Mouse (Mus musculus): ENCODE results near the gene Cpxcr1. TPM values are rescaled to one million over a fixed set of nuclear protein-coding genes. Genes with fewer than 3 reads are reported as not detected.

The Cpxcr1 gene
- not detected in 2 replicates for polyA plus RNA-seq (2015; fragmentation: Nextera tagmentation; extraction: Ambion mirVana)

DNA sequence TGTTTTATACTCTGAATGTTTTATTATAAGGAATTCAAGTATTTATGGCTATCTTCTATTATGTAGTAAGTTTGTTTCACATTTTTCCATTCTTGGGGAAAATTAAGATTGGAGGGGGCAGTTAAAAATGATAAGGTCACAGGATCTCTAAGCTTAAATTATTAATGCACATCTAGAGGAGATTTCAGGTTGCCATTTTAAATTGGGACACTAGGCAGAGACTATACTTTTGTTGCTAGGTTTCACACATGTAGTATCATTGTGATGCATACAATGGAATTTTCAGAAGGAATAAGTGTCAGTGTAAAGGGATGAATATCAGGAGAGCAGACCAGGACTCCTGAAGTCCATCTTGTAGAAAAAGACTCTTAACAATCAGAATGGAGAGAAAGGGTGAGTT is at the start of gene Cpxcr1:
Gene Cpxcr1 (plus strand): TSS at position 301 of the 400 bp plus-strand sequence.

Other genes with a start within 250 kb of the Cpxcr1 start
- gene H2afb2, start 232.2 kb downstream of the Cpxcr1 start, polyA plus RNA-seq (2015; fragmentation: Nextera tagmentation; extraction: Ambion mirVana): not detected in 2 replicates